Mouse (Mus musculus) 3T3-L1 (cell line): ENCODE measurements at regions not wholly inside any gene's neighbourhood (a gene's known extent, or its start where the extent isn't known, plus 50 kb on each side); places are given as distances from the start of the nearest gene placed in this dataset.

ENCODE experiments used
- DNase-seq: peaks from one replicate; pipeline ENCODE4 v3.0.0-alpha.2; 2015; ENCODE audit warnings: low read depth, low spot score

DNA sequence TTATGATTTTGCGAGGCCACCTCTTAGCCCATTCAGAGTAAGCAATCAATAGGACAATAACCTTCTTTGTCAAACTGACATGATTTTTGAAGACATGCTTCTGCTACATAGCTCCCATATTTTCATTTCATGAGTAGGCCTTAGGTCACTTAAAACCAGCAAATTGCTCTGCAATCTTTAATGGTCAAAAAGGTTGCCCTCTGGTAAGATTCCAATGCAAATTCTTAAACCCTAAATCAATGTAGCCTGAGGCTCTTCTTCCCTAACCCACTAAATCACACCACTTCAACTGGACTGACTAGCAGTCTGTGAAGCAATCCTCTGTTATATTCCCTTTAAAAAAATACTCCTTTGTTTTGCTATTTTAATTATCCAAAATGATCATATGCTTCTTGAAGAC is 1359.0 kb upstream of the Nudt12 start:
- DNase-seq: peak; percentile 52

DNA sequence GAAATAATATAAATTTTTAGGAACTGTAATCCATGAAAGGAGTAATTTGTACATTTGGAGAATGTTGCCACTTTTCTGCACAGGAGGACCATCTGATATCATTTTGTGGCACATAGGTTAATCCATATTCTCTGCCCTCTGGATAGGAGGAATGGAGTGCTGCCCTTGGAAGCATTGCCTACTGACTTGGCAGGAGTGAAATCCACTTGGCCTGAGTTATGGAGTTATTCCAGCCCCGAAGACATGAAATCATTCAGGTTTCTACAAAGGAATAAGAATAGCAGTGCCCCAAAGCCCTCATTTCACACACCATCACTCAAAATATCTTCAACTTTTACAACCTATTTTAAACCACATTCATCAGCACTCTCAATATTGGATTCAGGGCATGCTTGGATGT is 1342.2 kb upstream of the Nudt12 start:
- no peak for DNase-seq

DNA sequence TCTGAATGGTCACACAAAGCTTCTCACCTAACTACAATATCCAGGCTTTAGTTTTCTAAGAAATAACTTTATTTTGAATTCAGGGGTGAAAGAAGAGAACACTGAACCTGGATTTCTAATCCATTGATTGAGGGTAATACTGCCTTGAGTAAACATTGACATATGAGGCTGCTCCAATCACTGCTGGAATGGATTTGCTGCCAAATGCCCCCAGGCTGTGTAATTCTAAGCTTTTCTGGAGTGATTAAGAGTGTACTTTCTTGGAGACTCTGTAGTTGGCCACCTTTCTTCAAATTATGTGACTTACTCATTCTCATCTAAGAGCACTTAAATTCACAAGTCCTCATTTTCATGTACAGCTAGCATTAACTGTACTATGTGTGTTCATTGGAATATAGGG is 1331.5 kb upstream of the Nudt12 start:
- peak; percentile 34 for DNase-seq

DNA sequence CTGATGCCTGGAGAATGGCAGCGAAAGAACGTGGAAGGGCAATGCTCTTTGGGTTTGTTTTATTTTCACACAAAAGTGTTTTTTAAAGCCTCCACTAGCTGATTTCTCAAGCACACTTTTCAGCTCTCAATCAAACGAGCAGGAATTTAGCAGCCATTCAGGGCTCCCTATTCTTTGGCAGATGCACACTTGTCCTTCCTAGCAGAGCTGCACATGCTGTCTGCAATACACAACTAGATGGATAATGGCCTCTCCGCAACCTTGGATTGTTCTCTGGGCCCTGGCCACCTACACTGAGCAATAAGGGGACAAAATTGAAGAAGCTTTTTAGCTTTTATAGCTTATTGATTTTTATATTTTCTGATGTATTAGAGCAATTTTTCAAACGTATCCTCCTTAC is 1324.5 kb upstream of the Nudt12 start:
- DNase-seq: no peak

DNA sequence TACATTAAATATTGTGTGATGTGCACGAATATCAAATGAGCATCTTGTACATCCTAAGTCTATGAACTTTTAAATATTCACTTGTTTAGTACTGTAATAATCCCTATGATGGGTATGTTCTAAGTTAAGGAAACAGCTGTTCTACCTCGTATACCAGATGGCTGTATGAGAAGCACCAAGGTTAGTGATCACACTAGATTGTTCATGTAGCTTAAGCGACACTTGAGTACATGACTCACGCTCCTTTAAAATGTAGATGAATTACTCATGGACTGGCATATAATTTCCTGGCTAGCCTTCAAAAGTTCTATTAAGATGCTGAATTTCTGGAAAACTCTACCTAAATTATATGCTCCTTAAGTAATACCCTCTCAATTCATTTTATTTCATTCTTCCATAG is 1307.9 kb upstream of the Nudt12 start:
- DNase-seq: peak; percentile 61
